Comparison of ENCODE assay signal across 12 mouse cellular contexts in genomic region chr1:114039383-114039782, GRCm38 (mm10).
DNase-seq lines count a peak whose midpoint lies in the region.
"Had no signal": no experiment of that assay in that cellular context is flagged by ENCODE, and none has a peak within 500 bp of the region (broad histone marks: within the 10 kb centered on the region; RNA-seq: fewer than 3 reads in every experiment).

No protein-coding gene starts in this region.

- DNase-seq in adrenal gland, adult 2 months: peak; percentile 78
- DNase-seq in adrenal gland, postnatal 4 days (ENCODE audit: low spot score in 2 of 2): no peak
- DNase-seq in kidney, adult 9 months: peak; percentile 16
- DNase-seq in kidney, adult 18-20 months: no peak
- DNase-seq in adrenal gland, postnatal 14 days: peak; percentile 58
- peak; percentile 10 for DNase-seq in lung, postnatal 10 days
- no peak for DNase-seq in testis, postnatal 10 days (ENCODE audit: low spot score)
- no peak for DNase-seq in left cerebral cortex, adult 18-20 months (ENCODE audit: low spot score in 2 of 2)
- DNase-seq: cerebellum, postnatal 10 days; gastrocnemius, adult 2 months; liver; thymus, postnatal 14 days had no signal

Comparison
In these comparisons a context has a peak if more than half of its experiments do, and no peak if none do; other contexts are left out.
1. DNase-seq: peak in adrenal gland, adult 2 months (single experiment), kidney, adult 9 months (single experiment), adrenal gland, postnatal 14 days (single experiment) and lung, postnatal 10 days (single experiment); none in adrenal gland, postnatal 4 days (0 of 2), kidney, adult 18-20 months (single experiment), testis, postnatal 10 days (single experiment) and left cerebral cortex, adult 18-20 months (0 of 2).